Mouse (Mus musculus) thymus, adult 2 months (tissue): Measurements from ENCODE around the gene Ppcdc.

Experiments used
- CTCF ChIP-seq: fragments of 200-500 bp; IDR thresholded peaks from 2 replicates; pipeline ENCODE4 v1.5.1; 2012; ENCODE audit warnings: mild to moderate bottlenecking, control low read depth, low read length, moderate library complexity, borderline replicate concordance; ENCODE audit not compliant: control insufficient read depth, poor library complexity, insufficient read depth; ENCODE audit errors: extremely low read depth
- POLR2A ChIP-seq: fragments of 200-500 bp; IDR thresholded peaks from 2 replicates; pipeline ENCODE4 v1.6.1; 2012; ENCODE audit warnings: mild to moderate bottlenecking, low read length, control low read depth, moderate library complexity; ENCODE audit not compliant: control insufficient read depth, poor library complexity, insufficient read depth; ENCODE audit errors: extremely low read depth

GRCm38 (mm10) chr9:57354377-57355183 is 85.3 kb downstream of the Ppcdc start:
- no peak for TF ChIP-seq CTCF
- no peak for TF ChIP-seq POLR2A
